Mouse (Mus musculus) skeletal muscle tissue, adult 2 months (tissue): ENCODE measurements at regions not wholly inside any gene's neighbourhood (a gene's known extent, or its start where the extent isn't known, plus 50 kb on each side); places are given as distances from the start of the nearest gene placed in this dataset.
A peak's percentile ranks its signal among the peaks of the same experiment; 100 is the strongest.

Experiments
- DNase-seq: peaks from one replicate; pipeline ENCODE4 v3.0.0-alpha.2; 2012; ENCODE audit warnings: low read depth, low spot score

DNA sequence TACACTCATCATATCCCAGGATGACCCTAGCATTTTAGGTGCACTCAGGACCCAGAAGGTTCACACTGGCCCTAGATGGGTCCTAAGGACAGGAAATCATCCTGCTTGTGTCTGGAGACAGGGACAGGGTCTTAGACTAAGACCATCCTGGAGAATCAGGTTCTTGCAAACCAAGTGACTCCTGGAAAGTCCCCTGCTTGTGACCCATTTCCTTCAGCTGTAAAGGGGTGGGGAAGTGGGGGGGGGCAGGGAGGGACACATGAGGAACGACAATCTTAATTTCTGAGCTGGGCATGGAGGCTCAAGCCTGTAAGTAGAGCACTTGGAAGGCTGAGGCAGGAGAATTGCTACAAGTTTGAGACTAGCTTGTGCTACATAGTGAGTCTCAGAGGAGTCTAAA lies 88.2 kb upstream of the Haao start:
- no peak for DNase-seq

- no peak for DNase-seq
Measured at GRCm38 (mm10) chr17:83935232-83935631, 87.5 kb upstream of the Haao start.

DNA sequence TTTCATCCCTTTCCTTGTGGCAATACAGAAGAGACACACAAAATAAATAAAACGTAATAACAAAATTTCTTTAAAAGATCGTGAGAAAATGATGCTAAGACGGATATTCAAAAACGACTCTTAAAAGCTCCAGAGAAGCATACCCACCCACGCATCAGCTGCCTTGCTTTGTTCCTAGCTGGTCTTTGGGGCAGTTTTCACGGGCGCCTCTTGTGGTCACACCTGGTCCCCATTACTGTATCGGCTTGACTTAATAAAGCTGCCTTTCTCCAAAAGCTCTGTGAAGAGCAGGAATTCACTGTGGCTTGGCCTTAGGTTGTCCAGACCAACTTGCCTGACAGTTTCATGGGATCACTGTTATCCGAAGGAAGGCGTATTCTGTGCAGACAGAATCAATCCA lies 86.0 kb upstream of the Haao start:
- DNase-seq, result no peak

GRCm38 (mm10) chr17:83930401-83930800 lies 82.6 kb upstream of the Haao start:
- DNase-seq, result no peak

DNA sequence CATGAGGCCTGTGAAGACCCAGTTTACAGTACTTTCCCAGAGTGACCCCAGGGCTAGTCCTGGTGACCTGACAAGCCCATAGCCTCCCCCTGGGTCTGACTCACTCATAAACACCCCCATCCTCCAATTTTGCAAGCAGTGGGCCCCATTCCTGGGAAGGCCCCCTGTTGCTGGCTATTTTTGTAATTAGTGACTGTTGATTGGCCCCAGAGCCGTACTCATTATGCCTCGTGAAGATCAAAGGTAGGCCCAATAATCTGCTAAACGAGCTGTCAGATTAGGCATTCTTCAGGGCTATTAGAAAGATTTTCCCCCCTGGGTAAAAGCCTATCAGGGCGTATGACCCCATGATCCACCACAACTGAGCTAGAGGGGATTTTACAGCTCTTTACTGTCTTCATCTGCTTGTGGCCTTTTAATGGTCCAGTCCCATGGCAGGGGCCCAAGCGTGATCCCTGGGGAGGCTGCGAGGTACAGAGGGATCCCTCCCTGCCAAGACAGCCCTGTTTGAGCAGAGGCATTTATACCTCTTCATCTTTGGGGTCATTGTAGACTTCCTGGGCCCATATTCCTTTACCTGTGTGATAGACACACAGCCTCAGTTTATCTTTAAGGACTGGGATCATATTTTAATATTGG lies 80.1 kb upstream of the Haao start:
- DNase-seq, result no peak

GRCm38 (mm10) chr17:83924259-83924922 lies 76.6 kb upstream of the Haao start:
- no peak for DNase-seq

- no peak for DNase-seq
Measured at GRCm38 (mm10) chr17:83920894-83921293, 73.1 kb upstream of the Haao start.

DNA sequence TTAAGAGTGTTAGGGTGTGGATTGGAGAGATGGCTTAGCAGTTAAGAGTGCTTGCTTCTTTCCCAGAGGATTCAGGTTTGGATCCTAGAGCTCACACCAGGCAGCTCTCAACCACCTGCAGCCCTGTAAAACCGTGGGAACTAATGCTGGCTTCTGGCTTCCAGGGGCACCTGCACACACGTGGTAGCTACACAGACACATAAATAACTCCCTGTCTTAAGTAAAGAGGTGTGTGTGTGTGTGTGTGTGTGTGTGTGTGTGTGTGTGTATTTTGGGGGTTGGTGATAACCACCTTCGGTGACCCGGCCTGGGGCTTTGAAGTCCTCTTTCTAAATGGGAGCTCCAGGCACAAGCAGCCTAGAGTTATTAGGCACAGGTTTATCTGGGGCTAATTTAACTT lies 72.5 kb upstream of the Haao start:
- no peak for DNase-seq

GRCm38 (mm10) chr17:83918413-83919139 lies 70.8 kb upstream of the Haao start:
- DNase-seq, result peak; percentile 43

DNA sequence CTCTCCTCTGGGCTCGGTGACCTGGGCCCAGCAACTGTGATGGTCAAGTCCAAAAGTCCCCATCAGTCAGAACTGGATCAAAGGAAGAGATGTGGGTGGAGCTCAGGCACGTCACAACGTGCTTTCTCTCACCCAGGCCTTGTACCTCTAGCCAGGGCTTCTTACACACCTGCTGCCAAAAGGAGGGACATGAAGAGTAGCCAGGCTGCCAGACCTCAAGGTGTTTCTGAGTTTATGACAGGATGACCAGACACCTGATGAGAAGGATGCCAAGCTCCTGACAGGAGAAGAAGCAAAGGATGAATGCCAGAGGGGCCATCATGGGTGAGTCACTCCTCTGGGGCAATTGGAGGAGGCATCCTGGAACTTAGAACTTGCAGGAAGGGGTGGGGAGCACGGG lies 70.0 kb upstream of the Haao start:
- DNase-seq, result no peak

DNA sequence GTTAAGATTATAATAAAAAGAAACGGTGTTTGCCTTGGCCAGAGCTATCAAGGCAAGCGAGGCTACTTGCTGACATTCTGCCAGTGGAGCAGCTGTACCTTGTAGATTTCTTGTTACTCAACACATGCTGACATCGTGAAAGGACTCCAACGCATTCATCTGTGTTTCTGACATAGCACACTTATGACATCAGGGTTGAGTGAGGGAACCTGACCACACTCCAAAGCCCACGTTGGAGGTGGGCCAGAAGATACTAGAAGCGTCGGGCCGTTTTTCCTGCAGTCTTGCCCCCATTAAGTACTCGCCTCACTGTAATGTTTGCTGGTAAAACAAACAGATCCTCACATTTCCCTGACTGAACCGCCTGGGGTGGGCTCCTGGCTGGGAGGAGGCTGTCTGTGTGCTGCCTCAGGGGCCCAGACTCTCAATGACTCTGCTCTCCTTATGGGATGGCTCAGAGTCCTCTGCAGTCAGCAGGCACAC lies 69.0 kb upstream of the Haao start:
- DNase-seq, result peak; percentile 57

DNA sequence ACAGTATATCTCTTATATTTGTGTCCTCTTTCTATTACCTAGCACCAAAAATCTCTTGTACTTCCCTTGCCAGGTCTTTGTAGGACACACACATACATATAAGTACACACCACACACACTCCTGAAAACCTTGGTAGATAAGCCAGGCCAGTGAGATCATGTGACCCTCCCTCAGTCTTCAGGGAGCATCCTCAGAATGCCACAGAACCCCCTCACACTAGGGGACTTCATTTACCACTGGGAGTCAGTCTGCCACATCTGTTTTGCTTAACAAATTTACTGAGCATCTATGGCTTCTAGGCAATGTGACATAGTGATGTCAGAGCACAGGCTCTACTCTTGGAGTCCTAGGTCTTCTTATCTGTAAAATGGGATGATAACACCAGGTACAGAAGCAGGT lies 67.3 kb upstream of the Haao start:
- DNase-seq, result no peak

GRCm38 (mm10) chr17:83914603-83915002 lies 66.8 kb upstream of the Haao start:
- no peak for DNase-seq

DNA sequence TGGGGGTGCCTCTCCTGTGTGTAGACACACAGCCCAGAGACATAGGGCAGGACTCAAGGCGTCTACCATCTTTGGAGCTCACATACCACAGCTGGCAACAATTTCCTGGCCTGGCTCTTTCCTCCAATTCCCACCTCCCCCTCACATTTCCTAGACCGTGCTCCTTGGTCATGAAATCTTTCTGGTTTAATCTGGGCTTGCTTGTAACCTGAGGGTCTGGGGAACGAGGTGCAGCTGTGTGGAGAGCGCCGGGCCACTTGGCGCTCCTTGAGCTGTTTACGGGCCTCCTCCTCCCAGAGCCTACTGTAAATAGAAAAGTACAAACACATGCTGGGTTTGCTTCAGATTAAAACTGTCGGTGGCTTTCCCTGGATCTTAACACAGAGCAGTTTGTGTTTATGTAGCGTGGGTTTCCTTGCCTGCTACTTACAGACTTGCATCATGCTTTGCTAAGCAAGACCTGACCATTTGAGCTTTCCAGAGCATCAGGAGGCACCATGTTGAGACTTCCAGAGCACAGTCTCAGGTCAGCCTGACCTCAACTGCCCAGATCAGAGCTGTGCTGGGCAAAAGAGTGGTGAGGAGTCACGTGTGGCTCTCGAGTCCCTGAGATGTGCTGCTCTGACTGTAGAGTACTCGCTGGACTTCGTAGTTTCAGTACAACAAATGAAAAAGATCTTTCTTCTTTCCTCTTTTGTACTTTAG lies 66.1 kb upstream of the Haao start:
- no peak for DNase-seq

DNA sequence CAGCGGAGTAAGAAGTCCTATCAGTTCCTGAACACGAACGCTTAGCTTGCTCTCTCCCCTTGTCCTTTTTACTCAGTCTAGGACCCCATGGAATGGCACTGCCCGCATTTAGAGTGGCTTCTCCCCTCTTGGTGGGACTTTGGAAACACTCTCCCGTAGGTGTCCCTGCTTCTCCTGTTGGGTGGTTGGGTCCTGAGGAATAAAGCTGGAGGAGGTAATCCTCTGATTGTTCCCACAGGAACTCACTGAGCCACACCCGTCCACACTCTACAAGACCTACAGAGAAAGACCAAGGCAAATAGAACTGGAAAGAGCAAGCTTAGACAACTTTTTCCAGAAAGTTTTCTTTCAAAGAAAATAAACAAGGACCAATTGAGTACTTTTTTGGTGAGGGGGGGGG lies 64.7 kb upstream of the Haao start:
- DNase-seq, result no peak

DNA sequence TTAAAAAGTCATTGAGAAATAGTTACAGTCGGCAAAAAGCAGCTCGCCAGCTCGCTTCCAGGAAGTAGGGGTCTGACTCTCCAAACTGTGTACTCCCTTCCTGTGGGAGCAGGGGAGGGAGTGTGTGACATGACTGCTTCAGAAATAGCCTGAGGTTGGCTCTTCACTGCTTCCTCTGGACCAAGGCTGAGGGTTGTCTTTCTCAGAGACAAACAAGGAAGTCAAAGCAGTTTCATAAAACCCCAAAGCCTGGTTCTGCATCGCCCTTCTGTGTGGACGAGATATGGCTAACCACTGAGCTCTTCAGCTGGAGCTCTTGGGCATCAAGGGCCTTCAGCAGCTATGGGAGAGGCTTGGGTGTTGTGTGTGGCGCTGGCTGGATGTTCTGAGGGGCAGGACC lies 61.0 kb upstream of the Haao start:
- DNase-seq, result no peak

DNA sequence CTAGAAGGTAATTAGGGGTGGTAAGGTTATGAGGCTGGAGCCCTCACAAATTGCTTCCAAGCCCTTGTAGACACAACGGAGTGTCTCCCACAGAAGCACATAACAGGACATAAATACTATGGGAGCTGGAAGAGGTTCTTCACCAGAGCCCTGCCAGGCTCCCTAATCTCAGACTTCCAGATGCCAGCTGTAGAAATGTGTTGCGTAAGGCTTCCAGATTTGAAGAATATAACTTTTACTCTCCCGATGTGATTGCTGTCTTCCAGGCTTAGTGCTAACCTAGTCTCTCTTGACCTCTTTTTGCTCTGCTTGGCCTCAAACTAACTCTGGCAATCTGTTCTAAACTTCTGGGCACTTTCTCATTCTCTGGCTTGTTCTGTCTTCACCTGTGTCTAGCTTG lies 59.8 kb upstream of the Haao start:
- no peak for DNase-seq

- DNase-seq, result no peak
Measured at GRCm38 (mm10) chr17:83906751-83907537, 59.2 kb upstream of the Haao start.

DNA sequence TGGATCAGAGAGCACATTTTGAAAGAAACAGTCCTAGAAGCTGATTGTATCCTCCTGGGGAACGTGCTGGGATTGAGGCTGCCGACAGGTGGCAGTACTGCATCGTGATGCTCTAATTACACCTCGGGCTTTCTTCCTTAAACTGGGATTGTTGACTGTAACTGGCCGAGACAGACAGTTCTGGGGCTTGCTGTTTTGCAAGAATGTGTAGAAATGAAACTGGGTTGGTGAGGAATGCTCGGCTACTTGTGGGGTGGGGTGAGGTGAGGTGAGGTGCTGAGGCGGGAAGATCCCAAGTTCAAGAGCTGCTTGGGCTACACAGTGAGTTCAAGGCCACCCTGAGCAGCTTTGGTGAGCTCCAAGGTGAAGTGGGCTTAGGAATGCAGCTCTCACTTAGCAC lies 55.7 kb upstream of the Haao start:
- peak; percentile 84 for DNase-seq

DNA sequence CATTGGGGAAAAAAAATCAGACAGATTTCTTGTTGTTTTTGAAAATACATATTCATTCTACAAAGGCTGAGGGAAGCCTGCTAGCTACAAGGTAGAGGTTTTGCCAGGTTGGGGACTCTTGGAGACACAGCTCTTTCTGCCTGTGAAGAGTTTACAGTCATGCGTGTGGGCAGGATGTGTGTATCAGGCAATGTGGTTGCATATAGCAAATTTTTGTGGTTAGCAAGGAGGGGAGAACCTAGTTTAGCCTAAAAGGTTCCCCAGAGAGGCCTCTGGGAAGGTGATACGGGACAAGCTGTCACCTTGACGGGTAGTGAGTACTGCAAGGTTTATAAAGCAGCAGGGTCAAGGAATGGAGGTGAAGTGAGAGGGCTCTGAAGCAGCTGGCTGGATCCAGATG lies 54.8 kb upstream of the Haao start:
- DNase-seq, result no peak

- no peak for DNase-seq
Measured at GRCm38 (mm10) chr17:83902091-83902490, 54.3 kb upstream of the Haao start.
